Mouse (Mus musculus): ENCODE measurements at regions not wholly inside any gene's neighbourhood (a gene's known extent, or its start where the extent isn't known, plus 50 kb on each side); places are given as distances from the start of the nearest gene placed in this dataset.

GRCm38 (mm10) chr5:12093680-12094079, 175.8 kb downstream of the 4933402N22Rik start:
- TF ChIP-seq POLR2A (IDR thresholded peaks at IDR 0.05; ENCODE audit: borderline replicate concordance, insufficient read depth, low read length), result no peak
- no peak for TF ChIP-seq CTCF (IDR thresholded peaks at IDR 0.05; ENCODE audit: borderline replicate concordance, insufficient read depth, low read depth, low read length)

All from cerebellum, adult 2 months (tissue).